Mouse (Mus musculus): ENCODE results near the gene Mrtfb.
"Not testable (repeated sequence)": the region's sequence is repeated elsewhere in the genome, so short reads cannot be mapped to it uniquely, and the experiment has no call there.

The Mrtfb gene

GRCm38 (mm10) chr16:13276258-13276657 lies 20.0 kb downstream of the Mrtfb start:
- no peak for DNase-seq (ENCODE audit: low read depth, low spot score)

DNA sequence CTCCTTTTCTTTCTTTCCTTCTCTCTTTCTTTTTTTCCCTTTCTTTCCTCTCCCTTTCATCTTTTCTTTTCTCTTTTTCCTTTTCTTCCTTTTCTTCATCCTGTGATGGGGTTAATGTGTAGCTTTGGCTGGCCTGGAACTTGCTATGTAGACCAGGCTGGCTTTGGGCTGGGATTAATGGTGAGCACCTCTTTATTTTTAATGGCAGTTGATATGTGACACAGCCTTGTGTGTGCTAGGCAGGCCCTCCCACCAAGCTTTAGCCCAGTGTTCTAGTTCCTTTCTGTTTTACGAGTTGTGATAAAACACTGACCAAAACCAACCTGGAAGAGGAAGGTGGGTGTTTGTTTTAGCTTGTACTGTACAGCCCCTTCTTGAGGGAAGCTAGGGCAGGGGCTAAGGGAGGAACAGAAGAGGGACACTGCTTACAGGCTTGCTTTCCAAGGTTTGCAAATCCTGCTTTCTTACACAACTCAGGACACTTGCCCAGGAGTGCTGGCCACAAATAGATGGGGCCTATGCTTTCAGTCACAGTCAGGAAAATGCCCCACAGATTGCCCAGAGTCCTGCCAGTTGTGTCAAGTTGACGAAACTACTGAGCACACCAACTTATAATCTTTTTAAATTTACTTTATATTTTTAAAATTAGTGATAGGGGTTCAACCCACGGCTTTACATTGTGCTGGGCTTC lies 20.6 kb downstream of the Mrtfb start:
- no peak for DNase-seq (ENCODE audit: low read depth, low spot score)

DNA sequence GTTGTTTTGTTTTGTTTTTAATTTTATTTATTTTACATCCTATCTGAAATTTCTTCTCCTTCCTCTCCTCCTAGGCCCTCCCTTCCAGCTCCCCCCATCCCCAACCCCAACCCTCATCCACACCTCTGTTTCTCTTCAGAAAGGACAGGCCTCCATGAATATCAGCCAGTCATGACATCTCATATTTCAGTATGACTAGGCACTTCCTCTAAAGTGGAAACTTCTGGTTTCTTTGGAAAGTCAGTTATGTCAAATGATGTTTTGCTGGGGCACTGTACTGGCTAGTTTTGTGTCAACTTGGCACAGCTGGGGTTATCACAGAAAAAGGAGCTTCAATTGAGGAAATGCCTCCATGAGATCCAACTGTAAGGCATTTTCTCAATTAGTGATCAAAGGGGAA lies 30.1 kb downstream of the Mrtfb start:
- not testable (repeated sequence) for DNase-seq (ENCODE audit: low read depth, low spot score)

DNA sequence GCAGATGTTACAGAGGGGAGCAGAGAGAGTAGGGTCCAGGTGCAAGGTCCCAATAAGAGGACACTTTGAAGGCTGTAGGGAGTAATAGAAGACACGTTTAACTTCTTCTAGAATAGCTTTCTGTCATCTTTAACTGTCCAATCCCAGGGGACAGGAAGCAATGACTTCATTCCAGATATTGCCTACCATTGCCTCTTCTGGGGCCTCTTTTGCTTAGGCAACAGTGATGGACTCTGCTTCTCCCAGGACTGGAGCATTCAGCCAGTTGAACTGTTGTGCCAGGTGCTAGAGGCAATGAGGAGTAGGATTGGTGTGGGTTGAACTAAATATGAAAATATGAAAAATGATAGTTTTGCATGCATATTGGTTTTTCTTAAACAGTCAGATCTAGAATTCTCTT lies 41.6 kb downstream of the Mrtfb start:
- no peak for DNase-seq (ENCODE audit: low read depth, low spot score)

- DNase-seq (ENCODE audit: low read depth, low spot score), result no peak
Measured at GRCm38 (mm10) chr16:13298991-13299390, 42.7 kb downstream of the Mrtfb start.

DNA sequence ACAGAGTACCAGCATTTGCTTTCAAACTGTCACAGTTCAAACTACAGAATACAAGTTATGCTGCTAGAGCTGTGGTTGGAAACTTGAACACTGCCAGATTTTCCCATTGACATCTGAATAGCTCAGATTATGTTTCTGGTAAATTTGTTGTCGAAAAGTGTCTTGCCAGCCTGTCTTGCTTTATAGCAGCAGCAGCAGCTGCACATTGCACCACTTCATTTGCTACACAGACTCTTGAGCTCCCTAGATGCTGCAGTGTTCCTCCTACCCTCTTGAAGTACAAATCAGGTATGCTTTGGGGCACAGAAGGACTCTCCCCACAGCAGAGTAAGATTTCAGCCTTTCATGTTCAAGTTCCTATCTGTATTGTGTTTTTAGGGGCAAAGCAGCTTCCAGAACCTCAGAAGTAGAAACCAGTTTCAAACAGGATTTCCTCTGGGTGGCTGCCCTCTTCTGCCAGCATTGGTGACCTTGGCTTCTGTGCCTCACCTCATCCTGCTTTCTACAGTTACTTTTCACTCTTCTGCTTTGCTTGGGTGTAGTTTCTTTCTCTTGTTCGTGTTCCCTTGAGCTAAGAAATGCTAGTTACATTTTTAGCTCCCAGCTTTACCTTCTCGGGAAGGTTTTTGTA lies 49.9 kb downstream of the Mrtfb start:
- DNase-seq (ENCODE audit: low read depth, low spot score), result no peak

- DNase-seq (ENCODE audit: low read depth, low spot score), result no peak
Measured at GRCm38 (mm10) chr16:13310096-13310683, 53.9 kb downstream of the Mrtfb start.

GRCm38 (mm10) chr16:13311374-13311773 lies 55.1 kb downstream of the Mrtfb start:
- DNase-seq (ENCODE audit: low read depth, low spot score), result no peak

DNA sequence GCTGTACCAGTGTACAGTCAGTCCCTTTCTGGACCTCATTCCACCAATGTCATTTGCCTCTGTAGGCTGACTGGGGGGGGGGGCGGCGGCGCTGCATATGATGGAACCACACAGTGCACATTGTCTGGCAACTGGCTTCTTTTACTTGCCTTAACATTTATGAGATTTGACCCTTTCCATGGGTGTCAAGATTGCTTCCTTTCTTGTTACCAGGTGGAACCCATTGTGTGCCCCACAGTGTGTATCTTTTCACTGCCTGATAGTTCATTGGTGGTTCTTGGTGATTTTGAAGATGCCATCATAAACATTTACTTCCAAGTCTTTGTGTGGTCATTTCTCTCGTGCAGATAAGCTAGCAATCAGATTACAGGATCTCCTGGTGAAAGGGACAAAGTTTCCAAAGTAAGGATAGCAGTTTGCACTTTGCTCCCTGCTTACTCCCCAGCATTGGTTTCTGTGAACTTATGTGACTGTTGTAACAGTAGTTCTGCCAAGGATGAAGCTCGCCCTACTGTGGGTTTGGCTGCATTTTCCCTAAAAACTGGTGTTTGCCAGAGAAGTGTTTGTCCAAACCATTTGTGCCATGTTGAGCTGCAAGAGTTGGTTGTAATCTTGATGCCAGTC lies 56.9 kb downstream of the Mrtfb start:
- DNase-seq (ENCODE audit: low read depth, low spot score), result no peak

GRCm38 (mm10) chr16:13323751-13324150 lies 67.5 kb downstream of the Mrtfb start:
- no peak for DNase-seq (ENCODE audit: low read depth, low spot score)

DNA sequence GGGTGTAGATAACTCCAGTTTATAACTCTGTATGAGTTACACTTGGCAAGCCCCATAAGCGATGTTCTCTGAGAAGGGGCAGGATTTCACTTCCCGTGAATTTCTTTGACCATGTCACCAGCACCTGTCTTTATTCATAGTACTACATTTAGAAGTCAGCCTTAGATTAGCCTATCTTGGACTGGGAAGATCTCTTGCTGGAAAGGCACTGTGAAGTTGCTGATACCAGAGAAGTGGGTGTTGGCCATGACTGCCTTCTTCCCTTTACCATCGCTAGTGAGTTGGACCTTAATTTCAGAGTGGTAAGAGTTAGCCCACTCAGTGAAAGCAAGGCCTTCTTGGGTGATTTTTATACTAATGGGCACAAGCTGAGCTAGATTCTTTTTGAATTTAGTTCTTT lies 70.3 kb downstream of the Mrtfb start:
- no peak for DNase-seq (ENCODE audit: low read depth, low spot score)

- no peak for DNase-seq (ENCODE audit: low read depth, low spot score)
Measured at GRCm38 (mm10) chr16:13328646-13329045, 72.4 kb downstream of the Mrtfb start.

GRCm38 (mm10) chr16:13329640-13330039 lies 73.4 kb downstream of the Mrtfb start:
- no peak for DNase-seq (ENCODE audit: low read depth, low spot score)

- DNase-seq (ENCODE audit: low read depth, low spot score), result no peak
Measured at GRCm38 (mm10) chr16:13330221-13330659, 74.0 kb downstream of the Mrtfb start.

GRCm38 (mm10) chr16:13331898-13332297 lies 75.6 kb downstream of the Mrtfb start:
- DNase-seq (ENCODE audit: low read depth, low spot score), result no peak

- no peak for DNase-seq (ENCODE audit: low read depth, low spot score)
Measured at GRCm38 (mm10) chr16:13332536-13332935, 76.3 kb downstream of the Mrtfb start.

DNA sequence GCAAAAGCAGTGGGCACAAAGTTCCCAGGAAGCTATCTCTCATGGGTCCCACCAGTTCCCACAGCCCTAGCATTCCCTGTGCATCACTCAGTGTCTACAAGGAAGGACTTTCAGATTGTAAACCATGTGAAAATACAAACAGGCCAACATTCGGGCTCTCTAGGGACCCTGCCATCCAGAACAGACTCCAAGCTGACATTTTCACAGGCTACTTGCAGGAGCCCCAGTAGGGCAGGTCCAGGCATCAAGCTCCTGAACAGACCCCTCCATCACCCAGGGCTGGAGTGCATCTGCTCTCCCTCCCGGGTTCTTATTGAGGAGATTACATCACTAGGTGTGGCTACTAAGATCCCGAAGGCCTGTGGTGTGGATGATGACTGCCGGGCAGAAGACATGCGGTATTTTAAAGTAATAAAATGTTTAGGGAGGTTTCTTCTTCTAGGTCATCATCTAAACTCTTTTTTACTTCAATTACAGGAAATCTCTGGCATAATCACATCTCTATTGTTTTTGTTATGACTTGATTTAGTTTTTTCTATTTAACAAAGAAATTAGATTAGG lies 77.6 kb downstream of the Mrtfb start:
- no peak for DNase-seq (ENCODE audit: low read depth, low spot score)

DNA sequence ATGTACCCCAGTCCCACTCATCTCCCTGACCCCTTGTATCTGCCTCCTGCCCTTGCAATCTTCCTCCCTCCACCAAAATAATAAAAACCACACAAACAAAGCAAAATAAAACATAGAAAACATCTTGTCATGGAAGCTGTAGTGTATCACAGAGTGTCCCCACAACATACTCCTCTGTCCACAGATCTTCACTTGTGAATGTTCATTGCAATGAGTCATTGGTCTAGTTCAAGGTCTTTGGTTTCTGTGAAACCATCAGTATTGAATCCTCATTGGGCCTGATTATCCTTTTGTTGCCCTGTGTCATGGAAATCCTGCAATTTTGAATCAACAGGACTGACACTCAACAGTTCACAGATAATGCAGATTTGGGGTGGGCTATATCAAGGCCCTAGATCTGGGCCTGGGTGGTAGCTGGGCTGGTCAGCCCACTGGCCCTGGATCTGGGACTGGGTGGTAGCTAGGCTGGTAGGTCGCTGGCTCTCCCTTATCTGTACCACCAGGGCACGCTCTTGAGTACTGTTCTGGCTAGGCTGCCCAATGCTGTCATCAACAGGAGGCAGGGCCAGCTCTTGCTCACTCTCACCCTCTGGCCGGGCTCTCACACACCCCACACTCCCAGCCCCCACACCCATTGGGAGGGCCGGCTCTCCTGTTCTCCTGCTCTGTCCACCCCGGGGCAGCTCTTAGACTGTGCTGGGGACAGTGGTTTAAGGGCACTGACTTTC lies 80.4 kb downstream of the Mrtfb start:
- DNase-seq (ENCODE audit: low read depth, low spot score), result no peak

DNA sequence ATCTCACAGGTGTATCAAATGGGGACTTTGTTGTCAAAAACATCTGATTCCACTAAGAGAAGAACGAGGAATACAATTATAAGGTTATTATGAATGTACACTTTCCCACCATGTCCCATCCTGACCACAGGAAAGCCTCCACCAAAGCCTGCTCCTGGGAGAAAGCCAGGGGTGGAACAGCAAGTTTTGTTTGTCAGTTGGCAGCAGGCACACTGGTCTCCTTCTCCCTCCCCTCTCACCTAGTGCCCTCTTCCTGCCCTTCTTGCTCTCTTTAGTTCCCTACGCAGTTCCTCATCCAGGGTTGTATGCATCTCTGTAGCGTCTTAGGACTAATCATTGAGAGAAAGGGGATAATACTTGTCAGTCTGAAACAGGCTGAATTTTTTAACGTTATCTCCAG lies 81.8 kb downstream of the Mrtfb start:
- no peak for DNase-seq (ENCODE audit: low read depth, low spot score)

GRCm38 (mm10) chr16:13339433-13339832 lies 83.2 kb downstream of the Mrtfb start:
- no peak for DNase-seq (ENCODE audit: low read depth, low spot score)

- not testable (repeated sequence) for DNase-seq (ENCODE audit: low read depth, low spot score)
Measured at GRCm38 (mm10) chr16:13345822-13346221, 89.5 kb downstream of the Mrtfb start.

GRCm38 (mm10) chr16:13350729-13351128 lies 94.4 kb downstream of the Mrtfb start:
- no peak for DNase-seq (ENCODE audit: low read depth, low spot score)

Data from retina, postnatal 7 days (tissue).